Mouse (Mus musculus): Measurements from ENCODE around the gene Zmynd8.

DNA sequence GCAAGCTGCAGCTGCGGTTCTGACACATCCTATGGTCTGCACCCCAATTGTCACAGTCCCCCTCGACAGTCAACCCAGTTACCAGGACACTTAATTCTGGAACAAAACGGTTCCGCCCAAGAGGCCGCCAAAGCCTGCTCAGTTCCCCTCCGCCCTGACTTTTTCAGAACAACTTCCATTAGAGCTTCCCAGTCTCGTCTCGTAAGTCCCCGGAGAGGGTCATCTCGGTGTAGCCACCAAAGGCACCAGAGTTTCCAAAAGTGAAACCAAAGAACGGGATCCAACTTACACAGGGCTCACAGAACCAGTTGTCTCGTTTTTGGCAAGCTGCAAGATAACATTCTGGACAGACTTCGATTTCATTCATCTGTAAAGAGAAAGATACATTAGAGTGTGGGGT lies 64.2 kb downstream of the Zmynd8 start:
- TF ChIP-seq POLR2A (IDR thresholded peaks at IDR 0.05; ENCODE audit: low read depth, low read length) (no peak), CTCF (conservative IDR thresholded peaks at IDR 0.05; ENCODE audit: insufficient read depth, insufficient read length, low read depth, low read length) (no peak)
